Mouse (Mus musculus) neutrophil, adult 83 days (primary cell): ENCODE results near the gene Sned1. TPM values are rescaled to one million over a fixed set of nuclear protein-coding genes. Genes with fewer than 3 reads are reported as not detected.

Experiments used
- total RNA-seq, 2 experiments: library from RNA; stranded (reverse); gene quantifications; one replicate each; pipeline ENCODE4 v1.2.4; 2023

The Sned1 gene
- 1 to 10 TPM; 3.6 to 5.4 TPM for total RNA-seq

GRCm38 (mm10) chr1:93235576-93236544, at the start of gene Sned1:
Sned1 (plus strand) TSS chr1:93235841.

GRCm38 (mm10) chr1:93305581-93306337, 70.1 kb downstream of the Sned1 start, which contains the start of gene Mterf4:
Mterf4 (minus strand) TSS chr1:93305915.

DNA sequence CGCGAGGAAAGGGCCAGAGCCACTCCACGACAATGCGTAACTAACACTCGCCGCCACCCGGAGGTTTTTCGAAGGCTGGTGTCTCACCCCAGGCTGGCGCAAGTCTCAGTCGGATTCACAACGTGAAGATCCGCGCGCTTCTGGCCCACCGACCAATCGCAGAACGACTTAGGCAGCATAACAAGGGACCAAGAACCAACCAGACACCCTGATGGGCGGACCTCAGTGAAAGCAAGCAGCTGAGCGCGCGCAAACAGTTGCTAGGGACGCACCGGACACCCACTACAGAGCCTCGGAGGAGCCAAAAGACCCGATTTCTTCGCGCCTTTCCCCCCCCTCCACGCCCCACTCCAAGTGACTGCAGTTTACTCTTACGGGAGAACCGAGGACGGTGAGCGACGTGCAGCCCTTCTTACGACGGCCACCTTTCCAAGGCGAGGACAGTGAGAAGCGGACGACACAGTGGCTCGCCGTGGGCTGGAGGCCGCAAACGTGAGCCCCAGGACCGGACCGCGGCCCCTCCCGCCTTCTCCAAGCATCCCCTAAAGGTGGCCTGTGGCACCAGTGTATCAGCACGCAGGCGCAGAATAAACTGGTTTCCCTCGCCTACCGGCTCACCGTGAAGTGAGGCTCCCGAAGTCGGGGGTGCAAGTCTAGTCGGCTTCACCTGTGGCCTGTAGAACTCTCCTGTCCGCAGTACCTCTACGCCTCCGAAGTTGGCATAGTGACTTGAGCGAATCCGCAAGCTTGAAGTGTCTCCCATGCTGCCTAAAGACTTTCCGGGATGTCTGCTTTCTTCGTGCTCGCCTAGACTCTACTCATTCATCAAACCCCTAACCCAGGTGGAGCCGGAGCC, 107.2 kb downstream of the Sned1 start, which contains the start of the genes Ppp1r7 and Pask:
TSS of gene Ppp1r7 (plus strand) at position 207 of the 856 bp plus-strand sequence.
TSS of gene Pask (minus strand) at position 835 of the 856 bp plus-strand sequence.

Other genes with a start within 250 kb of the Sned1 start
- not detected for gene Aqp12, start 229.5 kb upstream of the Sned1 start, total RNA-seq
- gene Kif1a, start 133.9 kb upstream of the Sned1 start, total RNA-seq = under 1 TPM; 0.15 to 0.20 TPM
- not detected for gene Agxt, start 100.6 kb upstream of the Sned1 start, total RNA-seq
- not detected for gene 2310007B03Rik, start 74.9 kb upstream of the Sned1 start, total RNA-seq
- gene Crocc2, start 67.1 kb upstream of the Sned1 start, total RNA-seq = not detected
- 10 to 100 TPM; 10.2 to 10.9 TPM for gene Mterf4, start 70.1 kb downstream of the Sned1 start, total RNA-seq
- 10 to 100 TPM; 13.4 to 20.1 TPM for gene Ppp1r7, start 107.0 kb downstream of the Sned1 start, total RNA-seq
- 10 to 100 TPM; 10.7 to 15.0 TPM for gene Pask, start 107.6 kb downstream of the Sned1 start, total RNA-seq
- gene Ano7, start 138.1 kb downstream of the Sned1 start, total RNA-seq = not detected
- gene Hdlbp, start 243.0 kb downstream of the Sned1 start, total RNA-seq = 100 to 1,000 TPM; 146 to 147 TPM